Mouse (Mus musculus) embryonic fibroblast, embryonic 13.5 days (primary cell): ENCODE measurements around the gene Fbxo17. TPM values are rescaled to one million over a fixed set of nuclear protein-coding genes. Genes with fewer than 3 reads are reported as not detected.

Experiments
- H3K27ac ChIP-seq: 2 replicates; pipeline ENCODE4 v1.5.1; 2012; ENCODE audit warnings: low read length, control low read depth, inconsistent platforms; ENCODE audit not compliant: insufficient read depth
- H3K4me1 ChIP-seq: 2 replicates; pipeline ENCODE4 v1.6.1; 2011; ENCODE audit warnings: low read length; ENCODE audit not compliant: control insufficient read depth, insufficient read depth
- H3K4me3 ChIP-seq: 2 replicates; pipeline ENCODE4 v1.5.1; 2011; ENCODE audit warnings: mild to moderate bottlenecking, control low read depth, low read length; ENCODE audit not compliant: insufficient read depth
- CTCF ChIP-seq: IDR thresholded peaks from 2 replicates; pipeline ENCODE4 v1.5.1; 2011; ENCODE audit warnings: mild to moderate bottlenecking, control low read depth, low read length, moderate library complexity, borderline replicate concordance; ENCODE audit not compliant: insufficient read depth
- POLR2A ChIP-seq: IDR thresholded peaks from 2 replicates; pipeline ENCODE4 v1.6.1; 2011; ENCODE audit warnings: low read depth, mild to moderate bottlenecking, control low read depth, low read length, moderate library complexity
- polyA plus RNA-seq: library from polyadenylated mRNA; stranded (reverse); fragments of >200 nt; gene quantifications from 2 replicates; pipeline ENCODE4 v1.2.4, GENCODE M21; 2011; ENCODE audit warnings: low read depth; ENCODE audit not compliant: missing spikeins, insufficient read length

The Fbxo17 gene
- polyA plus RNA-seq, 1 experiment, result 16.3 TPM

GRCm38 (mm10) chr7:28761907-28762306 lies 45.3 kb downstream of the Fbxo17 start:
- Histone ChIP-seq H3K4me3 (no peak overlapping the region), H3K4me1 (peaks cover 3% of the 10 kb centered on the region; the same call in 1 of the 2 replicates), H3K27ac (no peak overlapping the region)
- TF ChIP-seq CTCF (no peak), POLR2A (no peak)

- H3K4me1 ChIP-seq, result peaks cover 10% of the 10 kb centered on the region; the same call in 1 of the 2 replicates
- no peak overlapping the region for H3K27ac ChIP-seq
- H3K4me3 ChIP-seq, result peak overlapping the region; percentile 94
- TF ChIP-seq POLR2A (no peak), CTCF (no peak)
These were observed 48.6 kb downstream of the Fbxo17 start for GRCm38 (mm10) chr7:28765211-28765610.

- peak within 1 kb of the TSS; percentile 94 for H3K4me3 ChIP-seq
- TF ChIP-seq POLR2A, result peak; percentile 50
- TF ChIP-seq CTCF, result no peak
- H3K4me1 ChIP-seq, result peaks cover 10% of the 10 kb centered on the region; the same call in 1 of the 2 replicates
- H3K27ac ChIP-seq, result no peak within 1 kb of the TSS
These were observed 49.7 kb downstream of the Fbxo17 start, which contains the start of gene Sirt2 for GRCm38 (mm10) chr7:28766173-28766879. Sirt2 (plus strand) TSS chr7:28766735.

GRCm38 (mm10) chr7:28766910-28767309 lies 50.3 kb downstream of the Fbxo17 start:
- Histone ChIP-seq H3K27ac (no peak overlapping the region), H3K4me1 (peaks cover 10% of the 10 kb centered on the region; the same call in 1 of the 2 replicates), H3K4me3 (peak overlapping the region; percentile 86)
- no peak for TF ChIP-seq CTCF
- TF ChIP-seq POLR2A, result no peak

- Histone ChIP-seq H3K4me3 (peak within 1 kb of the TSS; percentile 94), H3K4me1 (peaks cover 10% of the 10 kb centered on the region; the same call in 1 of the 2 replicates), H3K27ac (no peak within 1 kb of the TSS)
- TF ChIP-seq CTCF, result no peak
- TF ChIP-seq POLR2A, result no peak
These were observed 50.9 kb downstream of the Fbxo17 start, which contains the start of gene Nfkbib for GRCm38 (mm10) chr7:28767462-28767965. Nfkbib (minus strand) TSS chr7:28767512.

- no peak overlapping the region for H3K27ac ChIP-seq
- TF ChIP-seq POLR2A, result no peak
- TF ChIP-seq CTCF, result no peak
- no peak overlapping the region for H3K4me3 ChIP-seq
- H3K4me1 ChIP-seq, result peaks cover 10% of the 10 kb centered on the region; the same call in 1 of the 2 replicates
These were observed 52.9 kb downstream of the Fbxo17 start for GRCm38 (mm10) chr7:28769414-28769958.

- H3K27ac ChIP-seq, result no peak overlapping the region
- no peak for TF ChIP-seq CTCF
- no peak for TF ChIP-seq POLR2A
- H3K4me1 ChIP-seq, result peaks cover 8% of the 10 kb centered on the region; the same call in 1 of the 2 replicates
- H3K4me3 ChIP-seq, result no peak overlapping the region
These were observed 53.7 kb downstream of the Fbxo17 start for GRCm38 (mm10) chr7:28770309-28770708.

GRCm38 (mm10) chr7:28771867-28772266 lies 55.3 kb downstream of the Fbxo17 start:
- Histone ChIP-seq H3K4me1 (0 out of 2 replicates have a peak, but pooled peaks cover 7% of the 10 kb centered on the region), H3K4me3 (no peak overlapping the region), H3K27ac (no peak overlapping the region)
- no peak for TF ChIP-seq CTCF
- no peak for TF ChIP-seq POLR2A

GRCm38 (mm10) chr7:28773163-28773562 lies 56.6 kb downstream of the Fbxo17 start:
- H3K4me3 ChIP-seq, result no peak overlapping the region
- TF ChIP-seq CTCF, result no peak
- no peak for TF ChIP-seq POLR2A
- H3K27ac ChIP-seq, result no peak overlapping the region
- no peaks in the 10 kb centered on the region for H3K4me1 ChIP-seq

- Histone ChIP-seq H3K27ac (no peak overlapping the region), H3K4me3 (no peak overlapping the region), H3K4me1 (no peaks in the 10 kb centered on the region)
- TF ChIP-seq POLR2A (no peak), CTCF (no peak)
These were observed 57.6 kb downstream of the Fbxo17 start for GRCm38 (mm10) chr7:28774164-28774563.
